Mouse (Mus musculus) liver, postnatal 0 days (tissue): ENCODE results near the gene Lgr6. TPM values are rescaled to one million over a fixed set of nuclear protein-coding genes. Genes with fewer than 3 reads are reported as not detected.

Experiments
- ATAC-seq: fragments of 200-750 bp; cut with Nextera tagmentation; 2 replicates; pipeline ENCODE4 v1.8.0; 2017; ENCODE audit warnings: mild to moderate bottlenecking, moderate library complexity
- DNase-seq: peaks from one replicate; pipeline ENCODE4 v3.0.0-alpha.2; 2016
- H3K27ac ChIP-seq: fragments of 300-500 bp; sonication (generic); 2 replicates; pipeline ENCODE4 v1.5.1; 2014; ENCODE audit warnings: antibody characterized with exemption, moderate library complexity, mild to moderate bottlenecking, low read depth
- H3K27me3 ChIP-seq: fragments of 300-500 bp; sonication (generic); 2 replicates; pipeline ENCODE4 v1.6.1; 2014; ENCODE audit warnings: low read length, control low read depth, mixed read lengths; ENCODE audit not compliant: insufficient read depth
- H3K36me3 ChIP-seq: fragments of 300-500 bp; sonication (generic); replicated peaks from 2 replicates; pipeline ENCODE4 v1.6.1; 2014; ENCODE audit warnings: mild to moderate bottlenecking, control low read depth, low read length, moderate library complexity, mixed read lengths; ENCODE audit not compliant: insufficient read depth
- H3K4me1 ChIP-seq: fragments of 300-500 bp; sonication (generic); 2 replicates; pipeline ENCODE4 v1.6.1; 2014; ENCODE audit warnings: antibody characterized with exemption, mild to moderate bottlenecking, control low read depth; ENCODE audit not compliant: insufficient read depth
- H3K4me2 ChIP-seq: fragments of 300-500 bp; sonication (generic); 2 replicates; pipeline ENCODE4 v1.6.1; 2014; ENCODE audit warnings: low read depth, mild to moderate bottlenecking, low read length, moderate library complexity, mixed read lengths
- H3K4me3 ChIP-seq: fragments of 300-500 bp; sonication (generic); 2 replicates; pipeline ENCODE4 v1.5.1; 2014; ENCODE audit warnings: low read depth, low read length
- H3K9ac ChIP-seq: fragments of 300-500 bp; sonication (generic); replicated peaks from 2 replicates; pipeline ENCODE4 v1.6.1; 2014; ENCODE audit warnings: mild to moderate bottlenecking, moderate library complexity
- H3K9me3 ChIP-seq: fragments of 300-500 bp; sonication (generic); 2 replicates; pipeline ENCODE4 v1.6.1; 2016; ENCODE audit warnings: mild to moderate bottlenecking, control low read depth, low read length, mixed read lengths
- CTCF ChIP-seq: sonication (generic); IDR thresholded peaks from 2 replicates; pipeline ENCODE4 v1.5.1; 2016; ENCODE audit warnings: antibody characterized with exemption, low read depth
- EP300 ChIP-seq: IDR thresholded peaks from 2 replicates; pipeline ENCODE4 v1.6.1; 2016; ENCODE audit warnings: antibody characterized with exemption, low read depth, mild to moderate bottlenecking
- WGBS: fragments of 180-500 bp; shearing (Covaris S2); extraction: QIAGEN DNeasy Blood & Tissue Kit; methylation state at CpG from one replicate; pipeline ENCODE4 v1.1.7; 2014; ENCODE audit not compliant: insufficient replicate concordance; 5-methylcytosine and 5-hydroxymethylcytosine counted together
- polyA plus RNA-seq: library from polyadenylated mRNA; unstranded; fragments of >200 nt; fragmentation: Nextera tagmentation; extraction: Ambion mirVana; gene quantifications from 2 replicates; pipeline ENCODE4 v1.2.1, GENCODE M21; 2015

The Lgr6 gene
- polyA plus RNA-seq, 1 experiment from 2014 or later = 0.32 TPM

- peak overlapping the region; percentile 63; the same call in 1 of the 2 replicates for H3K4me2 ChIP-seq
Observed at GRCm38 (mm10) chr1:135135111-135135787, 30.2 kb upstream of the Lgr6 start.

GRCm38 (mm10) chr1:135133678-135134435, 28.8 kb upstream of the Lgr6 start:
- H3K36me3 ChIP-seq = 0 out of 2 replicates have a peak, but pooled peaks cover 3% of the 10 kb centered on the region
- H3K27me3 ChIP-seq = no peaks in the 10 kb centered on the region
- TF ChIP-seq CTCF (peak; percentile 39), EP300 (no peak)
- H3K4me2 ChIP-seq = peak overlapping the region; percentile 63
- no peak for DNase-seq
- H3K9me3 ChIP-seq = no peaks in the 10 kb centered on the region
- peak overlapping the region; percentile 86 for H3K27ac ChIP-seq
- H3K4me1 ChIP-seq = peaks cover 39% of the 10 kb centered on the region
- 33% methylated on average over 10 of the region's 10 CpGs for WGBS
- H3K4me3 ChIP-seq = peak overlapping the region; percentile 39
- 0 out of 2 replicates have a peak, but pooled peaks have one; percentile 14 for ATAC-seq
- peak overlapping the region; percentile 45 for H3K9ac ChIP-seq

More at GRCm38 (mm10) chr1:135135111-135135787, 30.2 kb upstream of the Lgr6 start:
- TF ChIP-seq EP300 (no peak), CTCF (no peak)
- no peaks in the 10 kb centered on the region for H3K9me3 ChIP-seq
- H3K27ac ChIP-seq = no peak overlapping the region
- ATAC-seq = no peak
- 54% methylated on average over 8 of the region's 8 CpGs for WGBS
- H3K4me3 ChIP-seq = no peak overlapping the region
- H3K36me3 ChIP-seq = 0 out of 2 replicates have a peak, but pooled peaks cover 4% of the 10 kb centered on the region
- peaks cover 35% of the 10 kb centered on the region for H3K4me1 ChIP-seq
- DNase-seq = no peak
- no peaks in the 10 kb centered on the region for H3K27me3 ChIP-seq
- no peak overlapping the region for H3K9ac ChIP-seq

- Histone ChIP-seq H3K9ac (peak overlapping the region; percentile 45), H3K4me3 (peak overlapping the region; percentile 39)
Observed at GRCm38 (mm10) chr1:135132893-135133369, 27.9 kb upstream of the Lgr6 start.

GRCm38 (mm10) chr1:135132473-135132872, 27.4 kb upstream of the Lgr6 start, which contains the start of gene Ptpn7:
Gene Ptpn7, plus strand, starts transcription at chr1:135132700.
- Histone ChIP-seq H3K36me3 (0 out of 2 replicates have a peak, but pooled peaks cover 2% of the 10 kb centered on the region), H3K9me3 (no peaks in the 10 kb centered on the region), H3K4me2 (peak within 1 kb of the TSS; percentile 63), H3K9ac (peak within 1 kb of the TSS; percentile 48), H3K4me1 (peaks cover 39% of the 10 kb centered on the region), H3K27ac (peak within 1 kb of the TSS; percentile 86), H3K27me3 (no peaks in the 10 kb centered on the region), H3K4me3 (peak within 1 kb of the TSS; percentile 39)
- DNase-seq = peak; percentile 87
- whole genome bisulfite sequencing = 12% methylated on average over 10 of the region's 10 CpGs
- TF ChIP-seq EP300 (no peak), CTCF (peak; percentile 93)
- ATAC-seq = peak; percentile 80

More at GRCm38 (mm10) chr1:135132893-135133369, 27.9 kb upstream of the Lgr6 start:
- Histone ChIP-seq H3K27me3 (no peaks in the 10 kb centered on the region), H3K4me1 (peaks cover 39% of the 10 kb centered on the region), H3K9me3 (no peaks in the 10 kb centered on the region), H3K27ac (peak overlapping the region; percentile 86), H3K4me2 (peak overlapping the region; percentile 63), H3K36me3 (0 out of 2 replicates have a peak, but pooled peaks cover 3% of the 10 kb centered on the region)
- TF ChIP-seq CTCF (no peak), EP300 (no peak)
- WGBS = 35% methylated on average over 9 of the region's 9 CpGs
- ATAC-seq (peak; percentile 46), DNase-seq (peak; percentile 49)

GRCm38 (mm10) chr1:135131560-135131959, 26.5 kb upstream of the Lgr6 start:
- Histone ChIP-seq H3K4me3 (peak overlapping the region; percentile 22), H3K4me2 (peak overlapping the region; percentile 63), H3K4me1 (peaks cover 39% of the 10 kb centered on the region), H3K27me3 (no peaks in the 10 kb centered on the region), H3K9me3 (no peaks in the 10 kb centered on the region), H3K27ac (peak overlapping the region; percentile 86), H3K9ac (peak overlapping the region; percentile 48), H3K36me3 (no peaks in the 10 kb centered on the region)
- ATAC-seq = no peak
- TF ChIP-seq EP300 (no peak), CTCF (no peak)
- no peak for DNase-seq
- 19% methylated on average over 8 of the region's 8 CpGs for WGBS

- 9% methylated on average over 6 of the region's 6 CpGs for WGBS
- Histone ChIP-seq H3K36me3 (no peaks in the 10 kb centered on the region), H3K4me2 (peak overlapping the region; percentile 63), H3K9ac (peak overlapping the region; percentile 34; the same call in 1 of the 2 replicates), H3K27me3 (no peaks in the 10 kb centered on the region), H3K4me3 (peak overlapping the region; percentile 22; the same call in 1 of the 2 replicates), H3K4me1 (peaks cover 39% of the 10 kb centered on the region), H3K9me3 (no peaks in the 10 kb centered on the region), H3K27ac (peak overlapping the region; percentile 86)
- ATAC-seq (peak; percentile 43), DNase-seq (peak; percentile 60)
- no peak for TF ChIP-seq EP300
- TF ChIP-seq CTCF = no peak
Observed at GRCm38 (mm10) chr1:135131034-135131433, 26.0 kb upstream of the Lgr6 start.
